Mouse (Mus musculus) testis, adult 2 months (tissue): Measurements from ENCODE around the gene Agpat3.

Experiments used
- CTCF ChIP-seq: fragments of 200-500 bp; IDR thresholded peaks from 2 replicates; pipeline ENCODE4 v1.5.1; 2012; ENCODE audit warnings: low read depth, mild to moderate bottlenecking, inconsistent platforms, low read length, moderate library complexity; ENCODE audit not compliant: control insufficient read depth, insufficient read depth, insufficient replicate concordance
- POLR2A ChIP-seq: fragments of 200-500 bp; IDR thresholded peaks from 2 replicates; pipeline ENCODE4 v1.6.1; 2012; ENCODE audit warnings: low read depth, mild to moderate bottlenecking, inconsistent platforms, low read length, moderate library complexity; ENCODE audit not compliant: control insufficient read depth

GRCm38 (mm10) chr10:78361951-78362350, 9.7 kb upstream of the Agpat3 start:
- TF ChIP-seq POLR2A = no peak
- TF ChIP-seq CTCF = no peak
